Mouse (Mus musculus) kidney, adult 2 months (tissue): ENCODE measurements around the gene Ccser1. TPM values are rescaled to one million over a fixed set of nuclear protein-coding genes. Genes with fewer than 3 reads are reported as not detected.
"Not testable (repeated sequence)": the region's sequence is repeated elsewhere in the genome, so short reads cannot be mapped to it uniquely, and the experiment has no call there.

Experiments used
- DNase-seq: peaks from one replicate; pipeline ENCODE4 v3.0.0; 2021
- H3K27ac ChIP-seq: fragments of 200-500 bp; 2 replicates; pipeline ENCODE4 v1.5.1; 2012; ENCODE audit warnings: low read depth, low read length, control low read depth, inconsistent platforms; ENCODE audit not compliant: insufficient read depth
- H3K27me3 ChIP-seq: fragments of 200-500 bp; replicated peaks from 2 replicates; pipeline ENCODE4 v1.6.1; 2012; ENCODE audit warnings: mild to moderate bottlenecking, moderate library complexity, low read length, inconsistent platforms; ENCODE audit not compliant: control insufficient read depth, insufficient read depth
- H3K36me3 ChIP-seq: fragments of 200-500 bp; 2 replicates; pipeline ENCODE4 v1.6.1; 2012; ENCODE audit warnings: mild to moderate bottlenecking, moderate library complexity, low read length, inconsistent platforms; ENCODE audit not compliant: control insufficient read depth, insufficient read depth
- H3K4me1 ChIP-seq: fragments of 200-500 bp; 2 replicates; pipeline ENCODE4 v1.6.1; 2011; ENCODE audit warnings: low read length; ENCODE audit not compliant: control insufficient read depth, insufficient read depth
- H3K4me3 ChIP-seq: fragments of 200-500 bp; 2 replicates; pipeline ENCODE4 v1.5.1; 2011; ENCODE audit warnings: mild to moderate bottlenecking, low read depth, low read length, control low read depth; ENCODE audit not compliant: insufficient read depth
- CTCF ChIP-seq: fragments of 200-500 bp; conservative IDR thresholded peaks from 2 replicates; pipeline ENCODE4 v1.5.1; 2011; ENCODE audit warnings: low read depth, mild to moderate bottlenecking, control low read depth, low read length, moderate library complexity, mixed read lengths; ENCODE audit not compliant: insufficient read depth, insufficient read length
- POLR2A ChIP-seq: fragments of 200-500 bp; IDR thresholded peaks from one replicate; pipeline ENCODE4 v1.6.1; 2011; ENCODE audit warnings: low read depth, low read length, control low read depth
- WGBS: fragments of 180-500 bp; shearing (Covaris S2); methylation state at CpG from one replicate; pipeline ENCODE4 v1.1.7; 2018; 5-methylcytosine and 5-hydroxymethylcytosine counted together
- polyA plus RNA-seq: library from polyadenylated mRNA; depleted of rRNA; stranded (reverse); fragments of >200 nt; gene quantifications from 2 replicates; pipeline ENCODE4 v1.2.3, GENCODE M21; 2012

Gene Ccser1
- polyA plus RNA-seq, 1 experiment: 5.1 TPM

- no peaks in the 10 kb centered on the region; the same call in 1 of the 2 replicates for H3K4me1 ChIP-seq
- WGBS: 56% methylated on average over 4 of the region's 4 CpGs
Measured at GRCm38 (mm10) chr6:61246523-61246922, 66.4 kb downstream of the Ccser1 start.

GRCm38 (mm10) chr6:61247842-61248472, 67.8 kb downstream of the Ccser1 start:
- TF ChIP-seq POLR2A (no peak), CTCF (no peak)
- Histone ChIP-seq H3K36me3 (no peaks in the 10 kb centered on the region), H3K27me3 (no peaks in the 10 kb centered on the region), H3K4me1 (no peaks in the 10 kb centered on the region; the same call in 1 of the 2 replicates), H3K27ac (no peak overlapping the region), H3K4me3 (no peak overlapping the region)
- DNase-seq: no peak
- 82% methylated on average over 4 of the region's 4 CpGs for WGBS

More at GRCm38 (mm10) chr6:61246523-61246922, 66.4 kb downstream of the Ccser1 start:
- H3K4me3 ChIP-seq: no peak overlapping the region
- H3K27ac ChIP-seq: no peak overlapping the region
- no peaks in the 10 kb centered on the region for H3K27me3 ChIP-seq
- TF ChIP-seq POLR2A: no peak
- no peak for TF ChIP-seq CTCF
- no peaks in the 10 kb centered on the region for H3K36me3 ChIP-seq
- no peak for DNase-seq

GRCm38 (mm10) chr6:61248700-61249099, 68.6 kb downstream of the Ccser1 start:
- no peaks in the 10 kb centered on the region for H3K27me3 ChIP-seq
- H3K36me3 ChIP-seq: no peaks in the 10 kb centered on the region
- no peak overlapping the region for H3K4me3 ChIP-seq
- no peak overlapping the region for H3K27ac ChIP-seq
- DNase-seq: no peak
- no peaks in the 10 kb centered on the region; the same call in 1 of the 2 replicates for H3K4me1 ChIP-seq
- TF ChIP-seq CTCF (no peak), POLR2A (no peak)
- 80% methylated on average over 2 of the region's 2 CpGs for WGBS

DNA sequence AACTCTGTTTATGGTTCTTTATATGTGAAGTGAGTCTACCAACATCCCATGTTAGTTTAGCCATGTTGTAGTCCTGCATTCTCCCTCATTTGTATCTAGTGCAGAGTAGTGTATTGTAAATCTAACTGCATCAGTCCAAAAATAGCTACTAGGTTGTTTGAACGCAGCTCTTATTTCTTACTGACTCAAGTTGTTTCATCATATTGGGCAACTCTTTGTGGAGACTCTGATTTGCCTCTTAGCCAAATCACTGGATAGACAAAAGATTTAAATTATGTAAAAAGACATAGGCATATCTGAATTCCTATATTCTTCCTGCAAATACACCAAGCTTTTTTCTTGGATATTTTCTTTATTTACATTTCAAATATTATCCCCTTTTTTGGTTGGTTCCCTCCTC, 71.1 kb downstream of the Ccser1 start:
- 66% methylated on average over 1 of the region's 1 CpGs for WGBS
- no peak for DNase-seq
- TF ChIP-seq POLR2A (no peak), CTCF (no peak)
- no peaks in the 10 kb centered on the region; the same call in 1 of the 2 replicates for H3K4me1 ChIP-seq
- H3K27ac ChIP-seq: no peak overlapping the region
- H3K27me3 ChIP-seq: no peaks in the 10 kb centered on the region
- no peak overlapping the region for H3K4me3 ChIP-seq
- H3K36me3 ChIP-seq: no peaks in the 10 kb centered on the region

- H3K4me1 ChIP-seq: no peaks in the 10 kb centered on the region
- H3K4me3 ChIP-seq: no peak overlapping the region
- H3K27ac ChIP-seq: no peak overlapping the region
- 82% methylated on average over 7 of the region's 7 CpGs for WGBS
- no peaks in the 10 kb centered on the region for H3K36me3 ChIP-seq
- no peaks in the 10 kb centered on the region for H3K27me3 ChIP-seq
- TF ChIP-seq CTCF (no peak), POLR2A (no peak)
- DNase-seq: no peak
Measured at GRCm38 (mm10) chr6:61252912-61253311, 72.8 kb downstream of the Ccser1 start.

DNA sequence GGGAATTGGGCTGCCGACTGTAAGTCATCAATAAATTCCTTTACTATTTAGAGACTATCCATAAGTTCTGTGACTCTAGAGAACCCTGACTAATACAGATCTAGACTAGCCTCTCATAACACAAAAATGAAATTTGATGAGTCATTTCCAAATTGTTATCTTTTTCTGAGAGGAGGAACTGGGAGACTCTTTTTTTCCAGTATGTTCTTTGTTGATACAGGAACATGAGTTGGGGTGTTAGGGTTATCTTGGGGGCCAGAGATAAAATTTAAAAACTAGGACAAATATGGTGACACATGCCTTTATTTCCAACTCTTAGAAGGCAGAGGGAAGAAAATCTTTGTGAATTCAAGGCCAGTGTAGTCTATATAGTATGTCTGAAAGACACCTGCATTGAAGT, 75.8 kb downstream of the Ccser1 start:
- WGBS: 94% methylated on average over 1 of the region's 1 CpGs
- H3K27me3 ChIP-seq, H3K4me3 ChIP-seq, DNase-seq, H3K4me1 ChIP-seq, H3K36me3 ChIP-seq, H3K27ac ChIP-seq: not testable (repeated sequence)

- DNase-seq: no peak
- 70% methylated on average over 10 of the region's 10 CpGs for WGBS
- no peaks in the 10 kb centered on the region for H3K4me1 ChIP-seq
- no peaks in the 10 kb centered on the region for H3K36me3 ChIP-seq
- no peak overlapping the region for H3K27ac ChIP-seq
- no peak for TF ChIP-seq CTCF
- no peaks in the 10 kb centered on the region for H3K27me3 ChIP-seq
- H3K4me3 ChIP-seq: no peak overlapping the region
Measured at GRCm38 (mm10) chr6:61258847-61259634, 78.9 kb downstream of the Ccser1 start.
